Mouse (Mus musculus) C2C12 (cell line): ENCODE measurements at regions not wholly inside any gene's neighbourhood (a gene's known extent, or its start where the extent isn't known, plus 50 kb on each side); places are given as distances from the start of the nearest gene placed in this dataset.

ENCODE experiments used
- CEBPB ChIP-seq: IDR thresholded peaks from one replicate; pipeline ENCODE4 v1.6.1; 2011; ENCODE audit warnings: low read depth, mild to moderate bottlenecking, control low read depth, moderate library complexity
- CTCF ChIP-seq: IDR thresholded peaks from one replicate; pipeline ENCODE4 v1.5.1; 2011; ENCODE audit not compliant: control insufficient read depth, insufficient read depth, insufficient read length
- MYOG ChIP-seq: IDR thresholded peaks from one replicate; pipeline ENCODE4 v1.6.1; 2011; ENCODE audit not compliant: control insufficient read depth, insufficient read length; ENCODE audit errors: extremely low read depth

DNA sequence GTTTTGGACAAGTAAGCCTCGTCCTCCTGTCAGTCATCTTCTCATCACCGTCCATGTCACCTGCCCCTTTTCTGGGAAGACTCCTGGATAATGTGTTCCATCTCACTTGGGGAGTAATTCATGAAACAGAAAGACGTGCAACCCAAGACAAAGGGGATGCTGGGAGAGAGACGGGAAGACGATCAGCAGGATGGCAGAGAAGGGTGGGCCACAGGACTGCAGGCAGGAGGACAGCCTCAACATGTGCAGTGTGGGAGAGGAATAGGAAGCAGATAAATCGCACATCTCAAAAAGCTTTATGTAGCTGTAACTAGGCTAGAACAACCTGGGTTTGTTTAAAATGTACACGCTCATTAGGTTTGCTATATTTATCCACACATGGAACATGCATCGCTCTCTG is 133.4 kb upstream of the Npvf start:
- no peak for TF ChIP-seq CTCF
- no peak for TF ChIP-seq CEBPB
- no peak for TF ChIP-seq MYOG
